9 mouse cellular contexts compared by ENCODE assay signal in the genomic region with DNA sequence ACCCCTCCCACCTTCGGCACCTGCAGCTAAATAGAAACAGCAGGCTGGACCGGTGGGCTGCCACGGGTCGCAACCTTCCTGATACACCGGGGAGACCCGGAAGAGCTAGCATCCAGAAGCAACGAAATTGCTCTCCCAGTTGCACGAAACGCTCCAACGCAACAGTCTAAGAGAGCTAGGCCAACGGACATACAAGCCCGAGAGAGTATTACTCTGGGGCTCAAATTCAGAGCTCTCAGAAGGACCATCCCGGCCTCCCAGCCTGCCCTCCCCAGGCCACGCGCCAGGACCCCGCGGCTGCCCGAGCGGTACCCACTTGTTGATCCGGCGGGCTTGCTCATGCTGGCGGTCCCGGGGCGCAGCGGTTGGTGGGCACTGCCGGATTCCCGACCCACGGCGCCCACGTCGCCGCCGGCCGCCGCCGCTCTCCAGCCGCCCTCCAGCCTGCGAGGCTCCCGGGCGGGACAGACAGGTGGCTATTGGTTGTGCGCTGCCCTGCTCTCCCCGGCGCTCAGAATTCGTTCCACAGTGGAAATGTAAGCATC. TPM values are rescaled to one million over a fixed set of nuclear protein-coding genes. Genes with fewer than 3 reads are reported as not detected.
DNase-seq lines count a peak whose midpoint lies in the region; ATAC-seq and TF ChIP-seq lines count a peak whose summit lies in the region.
"Had no signal": no experiment of that assay in that cellular context is flagged by ENCODE, and none has a peak within 500 bp of the region (broad histone marks: within the 10 kb centered on the region; RNA-seq: fewer than 3 reads in every experiment).

No protein-coding gene starts in this region.

- DNase-seq in heart, postnatal 25 days (ENCODE audit: low spot score): no peak
- DNase-seq in urinary bladder, postnatal 25 days (ENCODE audit: low spot score): peak; percentile 6
- DNase-seq in urinary bladder, postnatal 14 days (ENCODE audit: low spot score): no peak
- DNase-seq in adrenal gland, postnatal 14 days: no peak
- DNase-seq in gastrocnemius, adult 18-20 months (ENCODE audit: low spot score): no peak
- no peak for DNase-seq in right cerebral cortex, postnatal 25 days

- peak overlapping the region; percentile 47 for H3K4me3 ChIP-seq in heart, embryonic 13.5 days
- H3K4me3 ChIP-seq in intestine, postnatal 0 days (ENCODE audit: low read depth, low read length): 0 out of 2 replicates have a peak overlapping the region, but pooled peaks have one; percentile 1

- H3K9me3 ChIP-seq in heart, embryonic 13.5 days: no peaks in the 10 kb centered on the region
- no peaks in the 10 kb centered on the region for H3K9me3 ChIP-seq in intestine, postnatal 0 days (ENCODE audit: control insufficient read depth)

- peaks cover 46% of the 10 kb centered on the region for H3K4me1 ChIP-seq in heart, embryonic 13.5 days
- H3K4me1 ChIP-seq in intestine, postnatal 0 days (replicated peaks; ENCODE audit: control insufficient read depth, insufficient read depth, low read length): no peaks in the 10 kb centered on the region

- peaks cover 100% of the 10 kb centered on the region for H3K27me3 ChIP-seq in heart, embryonic 13.5 days (replicated peaks)
- H3K27me3 ChIP-seq in intestine, postnatal 0 days (replicated peaks; ENCODE audit: control insufficient read depth, insufficient read depth, low read length): peaks cover 94% of the 10 kb centered on the region

- no peak for ATAC-seq in heart, embryonic 13.5 days (ENCODE audit: extremely low read depth, insufficient number of reproducible peaks, low FRiP score, low TSS enrichment)
- no peak for ATAC-seq in intestine, postnatal 0 days

- no peak overlapping the region for H3K27ac ChIP-seq in heart, embryonic 13.5 days (replicated peaks)
- H3K27ac ChIP-seq in intestine, postnatal 0 days (ENCODE audit: low read depth, low read length): no peak overlapping the region

- intact Hi-C loops in heart, postnatal 25 days (cut with DNase I): loop anchor here (2.0 kb wide), 1 partner anchor 50 kb away; no protein-coding TSS in a partner anchor

- no peak overlapping the region for H3K9ac ChIP-seq in heart, embryonic 13.5 days
- H3K9ac ChIP-seq in intestine, postnatal 0 days (ENCODE audit: low read depth, low read length): no peak overlapping the region

- no peak for TF ChIP-seq CTCF in intestine, postnatal 0 days (IDR thresholded peaks at IDR 0.05; ENCODE audit: low read depth)

- H3K4me2 ChIP-seq in heart, embryonic 13.5 days: peak overlapping the region; percentile 65
- H3K4me2 ChIP-seq in intestine, postnatal 0 days (replicated peaks; ENCODE audit: low read depth): no peak overlapping the region; the same call in 1 of the 2 replicates

- H3K36me3 ChIP-seq in heart, embryonic 13.5 days: no peaks in the 10 kb centered on the region
- no peaks in the 10 kb centered on the region for H3K36me3 ChIP-seq in intestine, postnatal 0 days (ENCODE audit: control insufficient read depth, insufficient read depth)

- under 1% methylated on average over 44 of the region's 44 CpGs for WGBS in heart, embryonic 13.5 days
- WGBS in intestine, postnatal 0 days: under 1% methylated on average over 44 of the region's 44 CpGs

RNA-seq across cellular contexts. Expression of a gene that starts 0.8 kb away (rescaled TPM):
- not detected in 2 replicates for polyA plus RNA-seq in heart, embryonic 13.5 days (2015; fragmentation: Nextera tagmentation; extraction: Ambion mirVana)
- not detected for total RNA-seq in heart, postnatal 25 days (2021)
- polyA plus RNA-seq in intestine, postnatal 0 days (2015; fragmentation: Nextera tagmentation; extraction: Ambion mirVana): not detected in 2 replicates
- not detected in 2 replicates for total RNA-seq in adrenal gland, postnatal 14 days (2021)
- total RNA-seq in gastrocnemius, adult 18-20 months (2021): not detected
- polyA plus RNA-seq: liver, embryonic 16.5 days had no signal

RNA-seq across cellular contexts. Expression of a gene that starts 1.0 kb away (rescaled TPM):
- polyA plus RNA-seq in heart, embryonic 13.5 days (2015; fragmentation: Nextera tagmentation; extraction: Ambion mirVana): 19.2 and 19.5 TPM in 2 replicates
- 10 to 100 TPM; 16.0 to 16.6 TPM for total RNA-seq in heart, postnatal 25 days (2021)
- 25.4 and 29.1 TPM in 2 replicates for polyA plus RNA-seq in intestine, postnatal 0 days (2015; fragmentation: Nextera tagmentation; extraction: Ambion mirVana)
- 20.4 and 25.2 TPM in 2 replicates for total RNA-seq in adrenal gland, postnatal 14 days (2021)
- 10 to 100 TPM; 18.3 to 24.3 TPM for total RNA-seq in gastrocnemius, adult 18-20 months (2021)
